Mouse (Mus musculus): ENCODE results near the gene Slc2a5. TPM values are rescaled to one million over a fixed set of nuclear protein-coding genes. Genes with fewer than 3 reads are reported as not detected.

Slc2a5 gene
- total RNA-seq (2012; rRNA removed) (0.58 and 0.65 TPM in 2 replicates), polyA plus RNA-seq (2012; ENCODE audit: insufficient read depth in 1 of 2, insufficient read length in 2 of 2, low read depth in 1 of 2, low replicate concordance in 2 of 2, missing spikeins in 1 of 2) (1 to 10 TPM in 1 of 2 experiments, not detected in 1; 4.9 TPM)

DNA sequence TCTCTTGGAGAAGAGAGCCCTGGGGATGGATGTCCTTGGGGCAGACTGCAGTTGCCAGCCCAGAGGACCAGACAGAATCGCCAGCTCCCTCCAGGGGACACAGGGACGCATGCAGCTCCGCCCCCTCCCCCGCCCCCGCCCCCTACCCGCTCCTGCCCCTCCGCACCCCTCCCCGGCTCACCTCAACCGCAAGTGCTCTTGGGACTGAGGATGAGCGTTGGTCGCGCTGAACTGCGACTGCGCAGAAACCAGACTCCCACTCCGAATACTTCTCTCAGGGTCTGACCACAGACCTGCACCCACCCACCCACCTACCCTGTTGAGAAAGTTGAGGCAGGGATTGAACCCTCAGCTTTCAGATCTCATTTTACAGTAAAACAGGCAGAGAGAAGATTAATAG, at the start of gene Slc2a5:
Slc2a5 (plus strand) TSS at position 229 of the 400 bp plus-strand sequence.
- H3K9ac ChIP-seq (ENCODE audit: control insufficient read depth, low read depth, low read length, poor library complexity, severe bottlenecking): peak within 1 kb of the TSS; percentile 81
- H3K27me3 ChIP-seq (ENCODE audit: control insufficient read depth in 1 of 2, insufficient read depth in 2 of 2, low read length in 2 of 2): no peaks in the 10 kb centered on the region; a peak in 1 of 4 replicates
- peak; percentile 77 for DNase-seq (ENCODE audit: low read depth, low spot score)
- H3K27ac ChIP-seq (ENCODE audit: control insufficient read depth, low read depth, low read length): peak within 1 kb of the TSS; percentile 55
- H3K36me3 ChIP-seq (ENCODE audit: control insufficient read depth in 1 of 2, insufficient read depth in 2 of 2, low read length in 2 of 2): peaks cover 0 to 12% of the 10 kb centered on the region in 2 experiments; a peak in 2 of 4 replicates
- H3K4me1 ChIP-seq (ENCODE audit: control insufficient read depth in 1 of 2, insufficient read depth in 2 of 2, low read length in 2 of 2): peaks cover 5 to 17% of the 10 kb centered on the region in 2 experiments
- H3K79me2 ChIP-seq (ENCODE audit: control insufficient read depth, insufficient read depth, low read length, poor library complexity): no peaks in the 10 kb centered on the region; the same call in 1 of the 2 replicates
- H3K9me3 ChIP-seq (replicated peaks; ENCODE audit: insufficient read depth, low read length): no peaks in the 10 kb centered on the region
- TF ChIP-seq POLR2A (IDR thresholded peaks at IDR 0.05; ENCODE audit: control insufficient read depth in 1 of 2, insufficient read depth in 1 of 2, low read depth in 1 of 2, low read length in 2 of 2, poor library complexity in 1 of 2) (peak in 1 of 2 experiments; percentile 43; a peak in 2 of 4 replicates), MAFK (IDR thresholded peaks at IDR 0.05; ENCODE audit: borderline replicate concordance, low read depth, low read length) (no peak), POLR2AphosphoS2 (IDR thresholded peaks at IDR 0.05; ENCODE audit: low read length) (peak; percentile 32; the same call in 1 of the 2 replicates), ZKSCAN1 (IDR thresholded peaks at IDR 0.05; ENCODE audit: low read depth, low read length) (no peak), NELFE (IDR thresholded peaks at IDR 0.05; ENCODE audit: low read depth, low read length) (peak; percentile 53), USF1 (IDR thresholded peaks at IDR 0.05; ENCODE audit: low read depth, low read length) (no peak), CHD1 (IDR thresholded peaks at IDR 0.05; ENCODE audit: low read depth, low read length) (no peak), HCFC1 (IDR thresholded peaks at IDR 0.05; ENCODE audit: low read depth, low read length) (peak; percentile 37; the same call in 1 of the 2 replicates), NRF1 (IDR thresholded peaks at IDR 0.05; ENCODE audit: insufficient read depth, low read depth, low read length, poor library complexity, severe bottlenecking) (peak; percentile 65), JUND (IDR thresholded peaks at IDR 0.05; ENCODE audit: low read depth, low read length) (no peak), SIN3A (IDR thresholded peaks at IDR 0.05; ENCODE audit: low read length) (peak; percentile 31; the same call in 1 of the 2 replicates), E2F4 (IDR thresholded peaks at IDR 0.05; ENCODE audit: borderline replicate concordance, low read depth, low read length) (no peak)
- H3K4me3 ChIP-seq (ENCODE audit: control insufficient read depth in 1 of 2, insufficient read depth in 1 of 2, low read depth in 2 of 2, low read length in 2 of 2): peak within 1 kb of the TSS; percentile 80 to 94

DNA sequence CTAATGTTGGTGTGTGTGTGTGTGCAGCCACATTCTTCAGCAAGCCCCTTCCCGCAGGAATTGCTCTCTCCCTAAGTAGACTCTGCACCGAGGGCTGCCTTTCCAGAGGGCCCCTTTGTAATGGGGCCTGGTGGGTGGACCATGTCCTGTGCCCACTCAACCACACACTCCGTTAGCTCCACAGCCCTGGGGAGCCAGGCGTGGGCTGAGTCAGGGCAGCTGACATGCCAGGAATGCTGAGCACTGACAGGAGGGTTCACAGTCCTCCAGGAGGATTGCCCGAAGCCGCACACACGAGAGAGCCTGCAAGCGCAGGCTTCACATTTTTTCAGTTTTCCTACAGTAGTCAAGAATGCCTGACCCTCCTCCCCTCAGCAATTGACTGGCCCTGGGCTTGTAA, 48.9 kb upstream of the Slc2a5 start:
- Histone ChIP-seq H3K27ac (ENCODE audit: control insufficient read depth, low read depth, low read length) (no peak overlapping the region), H3K9ac (ENCODE audit: control insufficient read depth, low read depth, low read length, poor library complexity, severe bottlenecking) (no peak overlapping the region), H3K9me3 (replicated peaks; ENCODE audit: insufficient read depth, low read length) (no peaks in the 10 kb centered on the region), H3K36me3 (ENCODE audit: control insufficient read depth in 1 of 2, insufficient read depth in 2 of 2, low read length in 2 of 2) (0 out of 4 replicates have a peak, but pooled peaks cover 0 to 2% of the 10 kb centered on the region in 2 experiments), H3K4me1 (ENCODE audit: control insufficient read depth in 1 of 2, insufficient read depth in 2 of 2, low read length in 2 of 2) (peaks cover 0 to 8% of the 10 kb centered on the region in 2 experiments; a peak in 1 of 4 replicates), H3K27me3 (ENCODE audit: control insufficient read depth in 1 of 2, insufficient read depth in 2 of 2, low read length in 2 of 2) (peaks cover 0 to 7% of the 10 kb centered on the region in 2 experiments; a peak in 2 of 4 replicates), H3K4me3 (ENCODE audit: control insufficient read depth in 1 of 2, insufficient read depth in 1 of 2, low read depth in 2 of 2, low read length in 2 of 2) (no peak overlapping the region), H3K79me2 (ENCODE audit: control insufficient read depth, insufficient read depth, low read length, poor library complexity) (no peaks in the 10 kb centered on the region)
- no peak for TF ChIP-seq NRF1 (IDR thresholded peaks at IDR 0.05; ENCODE audit: insufficient read depth, low read depth, low read length, poor library complexity, severe bottlenecking)
- TF ChIP-seq HCFC1 (IDR thresholded peaks at IDR 0.05; ENCODE audit: low read depth, low read length): no peak
- TF ChIP-seq RCOR1 (IDR thresholded peaks at IDR 0.05; ENCODE audit: low read depth, low read length): no peak
- no peak for TF ChIP-seq POLR2AphosphoS2 (IDR thresholded peaks at IDR 0.05; ENCODE audit: low read length)
- no peak for TF ChIP-seq NELFE (IDR thresholded peaks at IDR 0.05; ENCODE audit: low read depth, low read length)
- TF ChIP-seq GATA1 (IDR thresholded peaks at IDR 0.05; ENCODE audit: low read depth, low read length): no peak
- no peak for TF ChIP-seq MAFK (IDR thresholded peaks at IDR 0.05; ENCODE audit: borderline replicate concordance, low read depth, low read length)
- TF ChIP-seq ZC3H11A (IDR thresholded peaks at IDR 0.05; ENCODE audit: low read depth, low read length): no peak
- no peak for TF ChIP-seq SIN3A (IDR thresholded peaks at IDR 0.05; ENCODE audit: low read length)
- no peak for TF ChIP-seq USF2 (IDR thresholded peaks at IDR 0.05; ENCODE audit: borderline replicate concordance in 1 of 2, insufficient read depth in 1 of 2, low read depth in 1 of 2, low read length in 2 of 2)
- TF ChIP-seq E2F4 (IDR thresholded peaks at IDR 0.05; ENCODE audit: borderline replicate concordance, low read depth, low read length): no peak
- no peak for TF ChIP-seq MAX (IDR thresholded peaks at IDR 0.05; ENCODE audit: low read length)
- TF ChIP-seq ZMIZ1 (IDR thresholded peaks at IDR 0.05; ENCODE audit: low read depth, low read length): no peak
- TF ChIP-seq BHLHE40 (IDR thresholded peaks at IDR 0.05; ENCODE audit: borderline replicate concordance, low read depth, low read length): no peak
- TF ChIP-seq ETS1 (IDR thresholded peaks at IDR 0.05; ENCODE audit: low read depth, low read length): no peak
- TF ChIP-seq UBTF (IDR thresholded peaks at IDR 0.05; ENCODE audit: borderline replicate concordance, insufficient read depth, low read depth, low read length): no peak
- TF ChIP-seq POLR2A (IDR thresholded peaks at IDR 0.05; ENCODE audit: control insufficient read depth in 1 of 2, insufficient read depth in 1 of 2, low read depth in 1 of 2, low read length in 2 of 2, poor library complexity in 1 of 2): no peak
- no peak for DNase-seq (ENCODE audit: low read depth, low spot score)

Measured in MEL (cell line).